Mouse (Mus musculus) 3134 (cell line): ENCODE results near the gene Rnf150.
A peak's percentile ranks its signal among the peaks of the same experiment; 100 is the strongest.

ENCODE experiments used
- DNase-seq: peaks from one replicate; pipeline ENCODE4 v3.0.0-alpha.2; 2011; ENCODE audit warnings: low spot score; ENCODE audit not compliant: insufficient read length; ENCODE audit errors: extremely low read depth

Gene Rnf150

GRCm38 (mm10) chr8:82887234-82887633, 24.1 kb downstream of the Rnf150 start:
- no peak for DNase-seq

- DNase-seq = no peak
Measured at GRCm38 (mm10) chr8:82889062-82889720, 26.0 kb downstream of the Rnf150 start.

GRCm38 (mm10) chr8:82895091-82895490, 31.9 kb downstream of the Rnf150 start:
- DNase-seq = no peak

- DNase-seq = no peak
Measured at GRCm38 (mm10) chr8:82896796-82897195, 33.6 kb downstream of the Rnf150 start.

- DNase-seq = no peak
Measured at GRCm38 (mm10) chr8:82897628-82898458, 34.7 kb downstream of the Rnf150 start.

GRCm38 (mm10) chr8:82898459-82898841, 35.3 kb downstream of the Rnf150 start:
- DNase-seq = no peak

GRCm38 (mm10) chr8:82900958-82901357, 37.8 kb downstream of the Rnf150 start:
- no peak for DNase-seq

- DNase-seq = no peak
Measured at GRCm38 (mm10) chr8:82901549-82902138, 38.5 kb downstream of the Rnf150 start.

GRCm38 (mm10) chr8:82903497-82903896, 40.3 kb downstream of the Rnf150 start:
- DNase-seq = no peak

GRCm38 (mm10) chr8:82907271-82907670, 44.1 kb downstream of the Rnf150 start:
- DNase-seq = no peak

GRCm38 (mm10) chr8:82911436-82911835, 48.3 kb downstream of the Rnf150 start:
- no peak for DNase-seq

GRCm38 (mm10) chr8:82912282-82912681, 49.1 kb downstream of the Rnf150 start:
- DNase-seq = no peak

- DNase-seq = no peak
Measured at GRCm38 (mm10) chr8:82914543-82914942, 51.4 kb downstream of the Rnf150 start.

- peak; percentile 39 for DNase-seq
Measured at GRCm38 (mm10) chr8:82916851-82917539, 53.8 kb downstream of the Rnf150 start.

- no peak for DNase-seq
Measured at GRCm38 (mm10) chr8:82917540-82918316, 54.6 kb downstream of the Rnf150 start.

- no peak for DNase-seq
Measured at GRCm38 (mm10) chr8:82919676-82920075, 56.5 kb downstream of the Rnf150 start.

GRCm38 (mm10) chr8:82920124-82920523, 57.0 kb downstream of the Rnf150 start:
- no peak for DNase-seq

GRCm38 (mm10) chr8:82925286-82925685, 62.1 kb downstream of the Rnf150 start:
- DNase-seq = no peak

GRCm38 (mm10) chr8:82926518-82926917, 63.4 kb downstream of the Rnf150 start:
- no peak for DNase-seq

- peak; percentile 26 for DNase-seq
Measured at GRCm38 (mm10) chr8:82931554-82931953, 68.4 kb downstream of the Rnf150 start.
